Mouse (Mus musculus): ENCODE measurements at regions not wholly inside any gene's neighbourhood (a gene's known extent, or its start where the extent isn't known, plus 50 kb on each side); places are given as distances from the start of the nearest gene placed in this dataset.

DNA sequence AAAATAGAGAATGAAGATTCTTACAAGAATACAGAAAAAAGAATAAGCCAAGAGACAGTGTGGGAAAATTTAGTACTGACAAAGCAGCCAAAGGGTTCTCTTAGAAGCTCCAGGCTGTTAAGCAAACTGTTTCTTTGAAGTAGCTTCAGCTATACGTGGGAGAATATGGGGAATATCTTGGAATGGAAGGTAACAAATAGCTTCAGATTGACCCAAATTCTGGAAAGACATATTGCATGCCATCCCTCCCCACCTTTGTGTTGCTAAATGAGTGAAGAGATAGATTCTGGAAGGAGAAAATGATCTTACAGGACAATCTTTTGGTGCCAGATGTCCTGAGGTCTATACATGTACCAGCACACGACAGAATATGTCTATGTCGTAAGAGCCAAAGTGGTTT lies 591.9 kb upstream of the Cdh6 start:
- DNase-seq (ENCODE audit: low spot score in 2 of 2): peak; percentile 1 to 78
- intact Hi-C loops (cut with DNase I): loop anchor here (2.0 to 10.0 kb wide), 3 partner anchors 99 to 591 kb away; partner anchors contain the start of gene Cdh6

DNA sequence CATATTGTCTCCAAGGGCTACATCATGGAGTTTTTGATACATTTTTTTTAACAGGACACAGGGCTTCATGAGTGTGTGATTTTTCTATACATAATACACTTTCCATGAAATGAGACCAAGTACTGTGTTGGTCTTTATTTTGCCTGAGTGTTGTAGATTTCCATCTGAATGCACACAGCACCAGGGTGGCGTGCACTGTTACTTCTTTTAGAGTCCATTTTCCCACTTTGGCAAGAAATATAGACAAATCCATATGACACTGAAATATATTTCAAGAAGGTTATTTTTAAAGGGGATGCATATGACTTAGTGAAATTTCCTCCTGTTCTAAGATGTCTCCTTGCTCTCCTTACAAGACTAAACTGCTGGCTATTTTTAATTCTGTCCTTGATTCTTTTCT lies 591.1 kb upstream of the Cdh6 start:
- intact Hi-C loops (cut with DNase I): loop anchor here (2.0 to 10.0 kb wide), 3 partner anchors 98 to 590 kb away; partner anchors contain the start of gene Cdh6
- DNase-seq (ENCODE audit: low spot score in 2 of 2): peak in 1 of 2 experiments; percentile 57

DNA sequence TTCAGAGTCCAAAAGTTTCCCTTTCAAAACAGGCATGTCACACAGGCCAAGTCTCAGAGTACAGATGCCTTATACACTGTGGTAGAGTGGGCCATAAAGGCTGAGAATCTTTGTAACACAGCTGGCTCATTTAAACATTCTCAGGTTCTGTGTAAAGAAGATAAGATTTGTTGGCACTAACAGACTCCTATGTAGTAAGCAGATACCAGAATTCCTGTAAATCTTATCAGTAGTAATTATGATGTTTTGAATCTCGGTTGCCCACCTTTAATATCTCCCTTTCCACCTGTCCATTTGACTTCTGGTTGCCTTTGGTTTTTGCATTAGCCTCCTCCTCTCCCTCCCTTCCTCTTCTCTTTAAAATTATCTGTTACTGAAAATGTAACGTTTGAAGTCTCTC lies 573.1 kb upstream of the Cdh6 start:
- DNase-seq (ENCODE audit: low spot score in 2 of 2): no peak
- intact Hi-C loops (cut with DNase I): no loop called here

DNA sequence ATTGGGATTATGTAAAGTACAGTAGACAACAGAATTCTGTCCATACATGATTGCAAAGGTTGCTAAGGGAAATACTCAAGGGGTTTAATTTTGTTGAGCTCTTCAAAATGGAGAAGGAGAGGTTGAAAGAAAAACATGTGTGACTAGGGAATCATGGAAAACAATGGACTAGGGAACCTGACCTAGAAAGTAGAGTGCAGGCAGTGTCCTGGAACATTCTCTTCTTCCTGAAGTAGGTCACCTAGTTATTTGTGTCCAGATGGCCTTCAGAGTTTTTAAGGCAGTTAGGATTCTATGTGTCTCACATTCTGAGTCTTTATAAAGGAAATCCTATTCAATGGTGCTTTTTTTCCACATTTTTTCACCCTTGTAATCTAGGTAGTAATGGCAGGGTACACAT lies 532.8 kb upstream of the Cdh6 start:
- intact Hi-C loops (cut with DNase I): no loop called here
- peak in 1 of 2 experiments; percentile 6 for DNase-seq (ENCODE audit: low spot score in 2 of 2)

DNA sequence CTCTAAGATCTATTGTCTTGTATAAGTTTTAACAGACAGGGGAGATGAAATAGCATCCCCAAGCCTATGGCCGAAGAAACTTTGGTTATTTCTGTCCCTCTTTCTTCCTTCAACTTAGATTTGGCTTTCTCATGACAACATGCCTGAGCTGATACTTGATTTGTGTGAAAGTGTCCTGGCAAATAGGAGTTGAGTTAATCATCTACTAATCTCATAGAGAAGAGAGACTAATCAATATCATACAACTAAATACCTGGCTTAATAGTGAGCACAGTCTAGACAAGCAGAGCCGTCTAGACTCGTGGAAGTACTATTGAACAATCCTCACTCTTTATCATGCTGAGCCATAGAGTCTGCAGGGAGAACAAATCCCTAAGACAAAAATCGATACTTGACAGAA lies 531.7 kb upstream of the Cdh6 start:
- DNase-seq (ENCODE audit: low spot score in 2 of 2): no peak
- intact Hi-C loops (cut with DNase I): no loop called here

DNA sequence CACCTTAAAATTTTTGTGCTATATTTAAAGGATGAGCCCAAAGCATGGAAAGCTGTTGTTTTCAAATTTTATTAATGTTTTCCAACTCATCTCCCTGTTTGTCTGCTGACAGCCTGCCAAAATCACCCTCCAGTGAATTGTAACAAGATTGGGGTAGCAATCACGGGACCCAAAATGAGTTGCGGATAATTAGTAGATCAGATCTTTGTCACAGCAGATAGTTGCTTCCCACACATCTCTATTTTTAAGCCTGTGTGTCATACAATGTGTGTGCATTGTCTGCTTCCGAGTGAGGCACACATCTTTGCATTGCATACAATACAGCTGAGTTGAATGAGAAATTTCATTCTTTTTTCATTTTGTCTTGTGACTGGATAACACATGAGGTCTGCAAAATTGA lies 494.7 kb upstream of the Cdh6 start:
- intact Hi-C loops (cut with DNase I): loop anchor here (10.0 kb wide), 1 partner anchor 293 kb away; no protein-coding TSS in a partner anchor
- peak; percentile 18 to 58 for DNase-seq (ENCODE audit: low spot score in 2 of 2)

DNA sequence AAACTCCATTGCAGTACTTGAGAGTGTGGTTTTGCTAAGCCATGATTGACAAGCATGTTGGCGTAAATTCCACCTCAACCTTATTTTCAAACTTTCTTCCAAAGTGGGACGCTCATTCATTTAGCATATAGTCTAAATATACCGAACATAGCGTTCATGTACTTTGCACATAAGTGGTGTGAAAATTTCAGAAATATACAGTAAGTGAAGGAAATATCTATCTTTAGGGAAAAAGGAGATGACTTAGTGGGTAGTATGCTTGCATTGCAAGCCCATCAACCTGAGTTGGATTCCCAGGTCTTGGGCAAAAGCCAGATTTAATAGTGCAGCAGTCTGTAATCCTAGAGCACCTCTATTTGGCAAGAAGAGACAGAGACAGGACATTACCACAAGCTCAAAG lies 493.8 kb upstream of the Cdh6 start:
- peak in 1 of 2 experiments; percentile 59 for DNase-seq (ENCODE audit: low spot score in 2 of 2)
- intact Hi-C loops (cut with DNase I): loop anchor here (2.0 to 10.0 kb wide), 2 partner anchors 98 to 292 kb away; no protein-coding TSS in a partner anchor

DNA sequence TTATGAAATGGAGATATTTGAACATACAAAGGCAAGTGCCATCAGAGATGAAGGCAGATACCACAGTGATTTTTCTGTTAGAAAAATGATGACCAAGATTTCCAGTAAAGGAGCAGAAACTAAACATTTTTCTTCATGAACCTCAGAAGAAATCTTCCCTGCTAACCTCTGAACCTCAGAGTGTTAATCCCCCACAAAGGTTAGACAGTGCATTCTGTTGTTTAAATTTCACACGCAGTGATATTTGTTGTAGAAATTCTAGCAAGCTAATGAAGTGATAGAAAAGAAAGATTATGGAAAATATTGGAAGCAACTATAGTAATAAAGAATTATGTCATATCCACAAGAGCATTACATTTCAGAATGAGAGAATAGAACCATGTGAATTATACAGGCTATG lies 488.8 kb upstream of the Cdh6 start:
- intact Hi-C loops (cut with DNase I): loop anchor here (10.0 kb wide), 1 partner anchor 287 kb away; no protein-coding TSS in a partner anchor
- no peak for DNase-seq (ENCODE audit: low spot score in 2 of 2)

DNA sequence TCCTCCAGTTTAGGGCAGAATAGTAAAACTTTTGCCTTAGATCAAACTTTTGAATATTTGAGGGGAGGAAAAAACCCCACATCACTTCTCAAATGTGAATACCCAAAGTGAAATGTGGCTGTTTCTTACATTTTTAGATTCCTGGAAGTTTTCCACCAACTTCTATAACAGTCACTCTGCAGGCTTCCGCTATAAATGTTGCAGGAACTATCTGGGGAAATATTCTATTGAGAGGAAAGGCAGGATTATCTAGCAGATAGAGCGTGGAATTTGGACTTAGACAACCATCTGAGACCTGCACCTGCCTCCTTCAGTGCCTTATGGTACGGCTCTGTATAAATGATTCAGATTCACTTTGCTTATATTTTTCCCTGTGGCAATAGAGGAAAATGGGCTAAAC lies 481.6 kb upstream of the Cdh6 start:
- intact Hi-C loops (cut with DNase I): no loop called here
- DNase-seq (ENCODE audit: low spot score in 2 of 2): peak in 1 of 2 experiments; percentile 73

DNA sequence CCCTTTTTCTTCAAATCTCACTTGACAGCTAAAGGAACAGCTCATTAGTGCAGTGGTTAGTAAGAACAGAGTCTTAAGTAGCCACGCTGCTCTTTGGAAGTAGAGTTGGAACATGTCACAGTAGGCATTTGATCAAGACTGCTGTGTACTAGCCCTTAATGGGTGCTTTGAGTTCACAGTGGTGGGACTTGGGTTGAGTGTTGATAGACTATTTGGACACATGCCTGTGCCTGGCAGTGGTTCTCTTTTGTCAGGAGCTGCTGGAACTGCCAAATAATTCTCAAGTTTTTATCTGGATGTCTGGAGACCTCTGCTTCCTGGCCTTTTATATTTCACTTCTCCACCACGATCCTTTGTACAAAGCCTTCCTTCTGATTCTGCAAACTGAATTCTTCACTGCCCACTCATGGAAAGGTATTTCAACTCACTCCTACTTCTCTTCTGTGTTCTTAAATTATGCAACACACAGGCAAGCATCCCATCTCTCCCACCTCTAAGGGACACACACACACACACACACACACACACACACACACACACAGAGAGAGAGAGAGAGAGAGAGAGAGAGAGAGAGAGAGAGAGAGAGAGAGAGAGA lies 462.0 kb upstream of the Cdh6 start:
- peak; percentile 7 to 52 for DNase-seq (ENCODE audit: low spot score in 2 of 2)

DNA sequence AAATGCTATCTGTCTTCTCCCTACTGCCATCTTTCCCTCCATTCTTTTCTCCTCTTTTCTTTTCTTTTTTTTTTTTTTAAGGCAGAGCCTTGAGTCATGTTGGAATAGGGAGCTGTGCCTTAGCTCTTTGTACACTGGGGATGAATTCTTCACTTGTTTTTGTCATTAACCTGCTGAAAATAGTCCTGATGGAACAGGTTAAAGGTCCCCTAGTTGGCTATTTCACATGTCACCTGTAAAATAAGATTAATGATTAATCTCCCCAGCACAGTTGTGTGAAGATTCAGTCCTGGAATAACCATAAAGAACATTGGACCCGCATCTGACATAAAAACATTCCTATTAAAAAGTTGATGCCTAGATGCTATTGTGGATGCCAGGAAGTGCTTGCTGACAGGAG lies 428.7 kb upstream of the Cdh6 start:
- intact Hi-C loops (cut with DNase I): no loop called here
- no peak for DNase-seq (ENCODE audit: low spot score in 2 of 2)

More for the DNA sequence above, 462.0 kb upstream of the Cdh6 start:
- intact Hi-C loops (cut with DNase I): no loop called here

DNA sequence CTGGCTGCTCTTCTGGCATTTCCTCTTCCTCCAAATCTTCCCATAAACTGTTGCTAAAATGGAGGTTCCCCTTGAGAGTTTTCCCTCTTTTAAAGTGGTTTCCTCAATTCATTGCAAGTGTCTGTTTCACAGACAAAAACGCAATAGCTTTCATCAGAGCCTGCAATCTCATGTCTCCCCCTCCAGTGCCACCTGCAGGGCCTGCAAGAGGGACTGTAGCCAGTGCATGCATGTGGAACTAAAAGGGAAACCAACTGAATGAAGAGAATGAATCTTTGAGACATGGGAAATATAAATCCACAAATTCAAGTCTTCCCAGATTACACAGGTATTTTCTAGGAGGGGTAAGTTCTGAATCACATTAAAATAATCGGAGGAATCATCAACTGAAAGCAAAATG lies 424.4 kb upstream of the Cdh6 start:
- intact Hi-C loops (cut with DNase I): no loop called here
- no peak for DNase-seq (ENCODE audit: low spot score in 2 of 2)

DNA sequence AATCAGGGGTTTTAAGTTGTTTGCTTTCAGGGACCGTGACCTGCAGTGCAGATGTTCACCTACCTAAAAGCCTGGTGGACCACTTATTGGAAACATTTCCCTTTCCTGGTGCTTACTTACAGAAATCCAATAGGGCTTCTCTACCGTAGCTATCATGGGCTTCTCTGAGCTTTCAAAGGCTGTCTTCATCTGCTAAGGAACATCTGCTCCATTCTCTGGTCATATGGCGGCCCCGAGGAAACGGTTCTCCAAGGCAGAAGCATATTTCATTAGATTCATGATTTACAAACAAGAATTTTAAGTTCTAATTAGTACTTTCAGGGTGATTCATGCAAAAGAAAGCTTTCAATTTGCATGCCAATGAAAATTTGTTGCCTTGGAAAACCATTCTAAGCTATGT lies 420.3 kb upstream of the Cdh6 start:
- DNase-seq (ENCODE audit: low spot score in 2 of 2): no peak
- intact Hi-C loops (cut with DNase I): no loop called here

DNA sequence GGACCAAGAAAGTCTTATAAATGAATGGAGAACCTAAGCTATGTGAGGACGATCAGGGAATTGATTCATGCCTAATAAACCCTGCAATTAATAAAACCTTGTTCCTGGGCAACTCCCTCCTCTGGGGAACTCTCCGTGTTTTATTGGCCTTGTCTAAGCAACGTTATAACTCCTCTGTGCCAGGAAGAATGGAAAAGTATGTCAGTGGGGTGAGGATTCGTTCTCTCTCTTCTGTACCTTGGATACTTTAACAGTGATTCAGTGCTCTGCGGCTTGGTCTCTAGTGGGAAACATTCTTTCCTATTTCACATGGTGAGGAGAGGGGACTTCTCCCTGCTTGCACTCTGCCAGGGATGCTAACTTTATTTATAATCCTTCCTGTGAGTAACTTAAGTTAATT lies 417.4 kb upstream of the Cdh6 start:
- no peak for DNase-seq (ENCODE audit: low spot score in 2 of 2)
- intact Hi-C loops (cut with DNase I): no loop called here

DNA sequence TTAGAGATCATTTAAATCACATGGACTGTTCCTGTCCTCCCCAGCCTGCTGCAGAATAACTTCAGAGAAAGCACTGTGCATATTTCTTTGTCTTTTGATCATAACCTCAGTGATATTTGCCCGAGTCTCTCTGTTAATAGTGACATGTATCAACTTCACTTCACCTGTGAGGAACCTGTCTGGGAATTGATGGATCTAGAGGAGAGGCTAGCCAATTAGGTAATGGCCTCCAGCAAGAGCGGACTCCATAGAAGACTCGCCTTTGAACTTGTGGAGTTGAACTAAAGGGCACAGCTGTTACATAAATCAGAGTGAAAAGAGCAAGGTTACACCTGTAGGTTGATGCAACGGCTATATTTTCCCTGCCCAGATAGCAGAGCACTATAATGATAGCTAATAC lies 409.8 kb upstream of the Cdh6 start:
- DNase-seq (ENCODE audit: low spot score in 2 of 2): no peak
- intact Hi-C loops (cut with DNase I): no loop called here

DNA sequence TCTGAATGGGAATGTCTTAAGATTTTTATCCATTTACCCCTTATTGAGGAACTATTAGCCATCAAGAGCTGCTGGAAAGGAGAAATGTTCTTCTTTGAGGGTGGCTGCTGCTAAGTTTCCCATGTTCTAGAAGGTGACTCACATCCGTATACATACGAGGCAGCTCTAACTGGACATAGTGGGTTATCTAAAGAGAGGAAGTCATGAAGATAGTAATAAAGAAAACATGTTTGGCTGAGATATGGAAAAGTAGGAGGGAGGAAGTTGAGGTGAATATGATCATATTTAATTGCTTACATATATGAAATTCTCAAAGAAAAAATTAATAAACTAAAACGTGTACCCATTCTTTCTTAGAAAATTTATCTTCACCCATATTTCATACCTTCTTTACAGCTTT lies 408.7 kb upstream of the Cdh6 start:
- intact Hi-C loops (cut with DNase I): no loop called here
- no peak for DNase-seq (ENCODE audit: low spot score in 2 of 2)

DNA sequence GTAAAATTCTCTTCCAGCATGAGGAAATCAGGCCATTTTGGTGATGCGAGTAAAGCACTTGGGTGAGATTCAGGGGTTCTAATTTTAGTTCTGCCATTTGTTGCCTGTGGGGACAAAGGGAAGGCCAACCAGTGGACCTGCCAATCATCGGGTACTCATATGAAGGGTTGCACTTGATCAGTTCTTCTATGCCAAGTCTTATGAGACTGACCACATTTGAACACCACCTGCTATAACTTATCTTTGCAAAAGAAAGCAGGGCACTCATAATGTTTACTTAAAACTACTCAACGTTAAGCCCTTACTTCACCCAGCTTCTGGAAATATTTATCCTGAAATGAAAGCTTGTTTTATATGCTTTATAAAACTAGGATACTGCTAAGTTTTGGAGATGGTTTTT lies 400.1 kb upstream of the Cdh6 start:
- intact Hi-C loops (cut with DNase I): no loop called here
- DNase-seq (ENCODE audit: low spot score in 2 of 2): no peak

DNA sequence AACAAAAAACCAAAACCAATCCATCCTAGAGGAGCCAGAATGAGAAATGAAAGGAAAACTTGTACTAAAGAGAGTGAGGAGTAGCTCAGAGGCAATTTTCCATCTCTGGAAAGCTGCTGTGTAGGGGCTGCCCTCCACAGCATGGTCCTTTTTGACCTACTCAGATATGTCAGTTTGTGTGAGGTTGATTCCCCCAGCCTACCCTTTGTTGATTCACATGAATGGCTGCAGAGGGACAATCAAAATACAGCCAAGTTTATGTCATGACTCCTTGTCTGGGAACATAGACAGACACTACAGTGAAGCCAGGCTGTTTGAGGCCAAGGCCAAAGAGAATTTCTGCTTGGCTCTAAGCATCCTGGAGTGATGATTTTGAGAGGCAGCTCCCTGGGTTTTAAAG lies 387.4 kb upstream of the Cdh6 start:
- DNase-seq (ENCODE audit: low spot score in 2 of 2): no peak
- intact Hi-C loops (cut with DNase I): no loop called here

DNA sequence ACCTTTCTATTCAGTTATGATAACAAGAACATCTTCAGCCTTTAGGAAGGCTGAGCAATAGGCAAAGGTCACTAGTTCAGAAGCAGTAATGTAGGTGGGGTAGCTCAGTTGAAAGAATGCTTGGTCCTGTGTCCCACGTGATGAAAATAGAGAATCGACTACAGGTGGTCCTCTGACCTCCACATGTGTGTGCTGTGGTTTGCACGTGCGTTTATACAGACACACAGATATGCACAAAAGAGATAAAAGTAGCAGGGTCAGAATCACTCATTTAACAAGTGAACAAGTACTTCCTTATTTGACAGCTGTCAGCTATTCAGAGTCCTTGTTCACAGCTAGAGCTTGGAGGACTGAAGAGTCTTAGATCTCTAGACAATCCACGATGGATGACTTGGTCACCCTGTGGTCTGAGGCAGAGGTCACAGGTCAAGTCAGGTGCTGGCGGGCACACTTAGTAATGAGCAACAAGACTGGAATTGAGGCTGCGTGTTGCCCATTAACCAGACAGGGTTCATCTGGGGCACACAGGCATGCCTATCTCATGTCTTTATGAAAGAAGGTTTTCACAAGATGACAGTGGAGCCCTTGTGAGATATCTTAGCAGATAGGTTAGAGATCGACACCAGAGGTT lies 375.8 kb upstream of the Cdh6 start:
- intact Hi-C loops (cut with DNase I): no loop called here
- no peak for DNase-seq (ENCODE audit: low spot score in 2 of 2)

DNA sequence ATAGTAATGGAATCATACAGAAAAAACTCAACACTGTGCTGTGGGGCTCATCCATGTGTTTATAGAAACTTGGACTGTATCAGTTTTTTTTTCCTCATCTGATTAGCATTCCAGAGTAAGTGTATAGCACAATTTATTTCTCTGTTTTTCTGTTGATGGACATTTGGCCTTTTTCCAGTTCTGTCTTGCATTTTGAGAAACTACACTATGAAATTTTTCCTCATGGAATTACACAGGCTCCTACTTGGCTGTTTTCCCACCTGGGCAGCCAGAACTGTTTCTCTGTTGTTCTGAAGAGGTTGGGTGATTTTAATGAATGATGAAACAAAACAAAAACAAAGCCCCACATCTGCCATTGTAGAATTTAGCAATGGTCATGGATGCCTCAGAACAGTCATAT lies 366.6 kb upstream of the Cdh6 start:
- no peak for DNase-seq (ENCODE audit: low spot score in 2 of 2)
- intact Hi-C loops (cut with DNase I): no loop called here

DNA sequence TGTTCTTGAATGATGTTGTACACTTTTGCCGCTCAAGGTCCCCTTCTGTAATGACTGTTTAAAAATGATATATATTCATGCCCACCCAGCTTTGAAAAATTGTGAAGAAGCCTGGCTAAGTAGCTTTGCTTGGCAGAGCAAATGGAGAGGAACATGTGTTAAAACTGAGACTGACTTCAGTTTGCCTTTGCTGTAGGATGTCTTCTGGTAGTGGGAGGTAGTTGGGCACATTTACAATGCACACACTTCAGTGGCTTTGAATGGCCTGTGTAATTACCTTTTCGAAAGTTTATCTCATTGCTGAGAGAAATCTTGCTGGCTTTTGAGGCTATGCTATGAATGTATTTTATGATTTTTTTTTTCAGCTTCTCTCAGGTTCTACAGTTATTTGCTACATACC lies 360.5 kb upstream of the Cdh6 start:
- intact Hi-C loops (cut with DNase I): no loop called here
- DNase-seq (ENCODE audit: low spot score in 2 of 2): peak in 1 of 2 experiments; percentile 19

DNA sequence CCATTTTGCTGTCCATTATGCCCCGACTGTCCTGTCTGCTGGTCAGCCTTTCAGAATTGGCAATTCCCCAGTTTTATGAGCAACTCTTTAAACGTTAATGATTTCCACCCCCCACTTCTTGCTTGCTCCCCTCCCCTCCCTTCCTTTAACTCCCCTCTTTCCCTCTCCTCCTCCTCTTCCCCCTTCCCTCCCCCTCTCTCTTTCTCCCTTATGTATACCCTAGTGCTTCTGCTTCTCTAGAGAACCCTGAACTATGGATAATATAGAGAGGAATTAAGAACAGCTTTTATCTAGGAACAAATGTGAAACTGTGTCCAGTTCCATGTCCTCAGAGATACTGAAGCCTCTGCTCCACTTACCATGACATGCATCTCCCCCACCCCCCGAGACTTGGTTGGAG lies 356.5 kb upstream of the Cdh6 start:
- DNase-seq (ENCODE audit: low spot score in 2 of 2): no peak
- intact Hi-C loops (cut with DNase I): no loop called here

Measured in left cerebral cortex, postnatal 25 days (tissue).